Mouse (Mus musculus): ENCODE measurements around the gene Vmn1r71. TPM values are rescaled to one million over a fixed set of nuclear protein-coding genes. Genes with fewer than 3 reads are reported as not detected.
"Not testable (repeated sequence)": the region's sequence is repeated elsewhere in the genome, so short reads cannot be mapped to it uniquely, and the experiment has no call there.

Gene Vmn1r71
- polyA plus RNA-seq (2012; ENCODE audit: insufficient read depth, insufficient read length, missing spikeins) = not detected in 2 replicates

GRCm38 (mm10) chr7:10754264-10754663 is at the start of gene Vmn1r71:
Vmn1r71 (minus strand) TSS chr7:10754364.
- H3K4me1 ChIP-seq (ENCODE audit: control insufficient read depth, insufficient read depth, insufficient read length, low read length) = no peaks in the 10 kb centered on the region
- no peak within 1 kb of the TSS for H3K4me3 ChIP-seq (ENCODE audit: insufficient read depth, low read depth, low read length)
- H3K27ac ChIP-seq (replicated peaks; ENCODE audit: low read depth, low read length) = no peak within 1 kb of the TSS

- not testable (repeated sequence) for H3K4me1 ChIP-seq (ENCODE audit: control insufficient read depth, insufficient read depth, insufficient read length, low read length); H3K4me3 ChIP-seq (ENCODE audit: insufficient read depth, low read depth, low read length); H3K27ac ChIP-seq (replicated peaks; ENCODE audit: low read depth, low read length)
These were observed 3.4 kb upstream of the Vmn1r71 start for GRCm38 (mm10) chr7:10757551-10757950.

Other genes with a start within 250 kb of the Vmn1r71 start
- gene Vmn1r68, start 195.9 kb downstream of the Vmn1r71 start, polyA plus RNA-seq (2012; ENCODE audit: insufficient read depth, insufficient read length, missing spikeins) = not detected in 2 replicates
- gene Vmn1r69, start 140.7 kb downstream of the Vmn1r71 start, polyA plus RNA-seq (2012; ENCODE audit: insufficient read depth, insufficient read length, missing spikeins) = not detected in 2 replicates
- not detected in 2 replicates for gene Vmn1r70, start 122.8 kb downstream of the Vmn1r71 start, polyA plus RNA-seq (2012; ENCODE audit: insufficient read depth, insufficient read length, missing spikeins)
- gene Nlrp4b, start 66.6 kb downstream of the Vmn1r71 start, polyA plus RNA-seq (2012; ENCODE audit: insufficient read depth, insufficient read length, missing spikeins) = not detected in 2 replicates
- gene Zscan4b, start 150.7 kb upstream of the Vmn1r71 start, polyA plus RNA-seq (2012; ENCODE audit: insufficient read depth, insufficient read length, missing spikeins) = not detected in 2 replicates

All from brown adipose tissue, adult 24 weeks (tissue).